Mouse (Mus musculus): ENCODE results near the gene Gm49366. TPM values are rescaled to one million over a fixed set of nuclear protein-coding genes. Genes with fewer than 3 reads are reported as not detected.
"Not testable (repeated sequence)": the region's sequence is repeated elsewhere in the genome, so short reads cannot be mapped to it uniquely, and the experiment has no call there.

The Gm49366 gene
- polyA plus RNA-seq, 1 experiment from 2014 or later = not detected

- no peak overlapping the region for H3K27ac ChIP-seq
- H3K36me3 ChIP-seq = no peaks in the 10 kb centered on the region
- H3K9me3 ChIP-seq = no peaks in the 10 kb centered on the region
- no peak overlapping the region for H3K4me2 ChIP-seq (replicated peaks)
- H3K27me3 ChIP-seq (replicated peaks) = no peaks in the 10 kb centered on the region
- no peak for ATAC-seq
- no peak overlapping the region for H3K4me3 ChIP-seq (replicated peaks)
- WGBS = 22% methylated on average over 4 of the region's 4 CpGs
- no peak overlapping the region for H3K9ac ChIP-seq
- H3K4me1 ChIP-seq (replicated peaks) = peaks cover 4% of the 10 kb centered on the region; the same call in 1 of the 2 replicates
Observed at GRCm38 (mm10) chr12:84034108-84034507, 4.6 kb upstream of the Gm49366 start.

- WGBS = 5% methylated on average over 32 of the region's 32 CpGs
- not testable (repeated sequence) for H3K36me3 ChIP-seq; H3K4me1 ChIP-seq (replicated peaks); H3K27me3 ChIP-seq (replicated peaks); H3K9me3 ChIP-seq
- Histone ChIP-seq H3K4me3 (replicated peaks) (peak within 1 kb of the TSS; percentile 48), H3K4me2 (replicated peaks) (peak within 1 kb of the TSS; percentile 70), H3K27ac (peak within 1 kb of the TSS; percentile 7), H3K9ac (peak within 1 kb of the TSS; percentile 48)
- peak; percentile 77 for ATAC-seq
Observed at GRCm38 (mm10) chr12:84038241-84038640, 494 bp upstream of the Gm49366 start, which contains the start of gene Acot4. TSS of gene Acot4 (plus strand) at chr12:84038379.

GRCm38 (mm10) chr12:84042248-84042647 is 3.5 kb downstream of the Gm49366 start:
- no peak overlapping the region for H3K4me2 ChIP-seq (replicated peaks)
- peak; percentile 42; the same call in 1 of the 2 replicates for ATAC-seq
- H3K27ac ChIP-seq = no peak overlapping the region
- H3K9me3 ChIP-seq = no peaks in the 10 kb centered on the region
- H3K27me3 ChIP-seq (replicated peaks) = no peaks in the 10 kb centered on the region
- H3K9ac ChIP-seq = no peak overlapping the region
- no peaks in the 10 kb centered on the region for H3K36me3 ChIP-seq
- WGBS = 49% methylated on average over 5 of the region's 5 CpGs
- no peak overlapping the region for H3K4me3 ChIP-seq (replicated peaks)
- peaks cover 4% of the 10 kb centered on the region; the same call in 1 of the 2 replicates for H3K4me1 ChIP-seq (replicated peaks)

- no peak overlapping the region for H3K9ac ChIP-seq
- no peaks in the 10 kb centered on the region for H3K4me1 ChIP-seq (replicated peaks)
- no peaks in the 10 kb centered on the region for H3K36me3 ChIP-seq
- H3K27ac ChIP-seq = no peak overlapping the region
- H3K4me2 ChIP-seq (replicated peaks) = no peak overlapping the region
- H3K27me3 ChIP-seq (replicated peaks) = no peaks in the 10 kb centered on the region
- WGBS = 60% methylated on average over 2 of the region's 2 CpGs
- no peak overlapping the region for H3K4me3 ChIP-seq (replicated peaks)
- ATAC-seq = no peak
- H3K9me3 ChIP-seq = no peaks in the 10 kb centered on the region
Observed at GRCm38 (mm10) chr12:84044045-84044444, 5.3 kb downstream of the Gm49366 start.

- no peak for ATAC-seq
- Histone ChIP-seq H3K4me2 (replicated peaks) (no peak overlapping the region), H3K4me1 (replicated peaks) (no peaks in the 10 kb centered on the region), H3K4me3 (replicated peaks) (no peak overlapping the region), H3K27ac (no peak overlapping the region), H3K27me3 (replicated peaks) (no peaks in the 10 kb centered on the region), H3K9ac (no peak overlapping the region), H3K9me3 (no peaks in the 10 kb centered on the region), H3K36me3 (no peaks in the 10 kb centered on the region)
- WGBS = 87% methylated on average over 1 of the region's 1 CpGs
Observed at GRCm38 (mm10) chr12:84046906-84047305, 8.2 kb downstream of the Gm49366 start.

GRCm38 (mm10) chr12:84050744-84051143 is 12.0 kb downstream of the Gm49366 start:
- not testable (repeated sequence) for H3K36me3 ChIP-seq; H3K4me3 ChIP-seq (replicated peaks); H3K9ac ChIP-seq; H3K4me2 ChIP-seq (replicated peaks); H3K4me1 ChIP-seq (replicated peaks); H3K27me3 ChIP-seq (replicated peaks); ATAC-seq; H3K27ac ChIP-seq; H3K9me3 ChIP-seq
- 81% methylated on average over 5 of the region's 5 CpGs for WGBS

- no peak for ATAC-seq
- 62% methylated on average over 5 of the region's 5 CpGs for WGBS
- no peaks in the 10 kb centered on the region for H3K36me3 ChIP-seq
- H3K27ac ChIP-seq = no peak within 1 kb of the TSS
- H3K4me2 ChIP-seq (replicated peaks) = peak within 1 kb of the TSS; percentile 91
- H3K9ac ChIP-seq = no peak within 1 kb of the TSS
- peak within 1 kb of the TSS; percentile 44; the same call in 1 of the 2 replicates for H3K4me3 ChIP-seq (replicated peaks)
- H3K27me3 ChIP-seq (replicated peaks) = 0 out of 2 replicates have a peak, but pooled peaks cover 4% of the 10 kb centered on the region
- peaks cover 4% of the 10 kb centered on the region; the same call in 1 of the 2 replicates for H3K4me1 ChIP-seq (replicated peaks)
- no peaks in the 10 kb centered on the region for H3K9me3 ChIP-seq
Observed at GRCm38 (mm10) chr12:84051937-84052474, 13.3 kb downstream of the Gm49366 start, which contains the start of gene Acot3. TSS of gene Acot3 (plus strand) at chr12:84052144.

- Histone ChIP-seq H3K36me3 (no peaks in the 10 kb centered on the region), H3K4me1 (replicated peaks) (peaks cover 4% of the 10 kb centered on the region; the same call in 1 of the 2 replicates), H3K9ac (no peak overlapping the region), H3K27me3 (replicated peaks) (0 out of 2 replicates have a peak, but pooled peaks cover 4% of the 10 kb centered on the region), H3K4me2 (replicated peaks) (no peak overlapping the region), H3K9me3 (no peaks in the 10 kb centered on the region), H3K27ac (no peak overlapping the region), H3K4me3 (replicated peaks) (no peak overlapping the region)
- no peak for ATAC-seq
- WGBS = 90% methylated on average over 7 of the region's 7 CpGs
Observed at GRCm38 (mm10) chr12:84052609-84053008, 13.9 kb downstream of the Gm49366 start.

- Histone ChIP-seq H3K36me3 (no peaks in the 10 kb centered on the region), H3K27me3 (replicated peaks) (0 out of 2 replicates have a peak, but pooled peaks cover 4% of the 10 kb centered on the region), H3K4me2 (replicated peaks) (peak overlapping the region; percentile 91), H3K27ac (no peak overlapping the region), H3K9ac (peak overlapping the region; percentile 55), H3K9me3 (no peaks in the 10 kb centered on the region), H3K4me3 (replicated peaks) (peak overlapping the region; percentile 44), H3K4me1 (replicated peaks) (peaks cover 4% of the 10 kb centered on the region; the same call in 1 of the 2 replicates)
- peak; percentile 63; the same call in 1 of the 2 replicates for ATAC-seq
- WGBS = 11% methylated on average over 16 of the region's 16 CpGs
Observed at GRCm38 (mm10) chr12:84053173-84053572, 14.4 kb downstream of the Gm49366 start.

- H3K4me2 ChIP-seq (replicated peaks) = peak overlapping the region; percentile 91
- ATAC-seq = peak; percentile 64; the same call in 1 of the 2 replicates
- 0 out of 2 replicates have a peak, but pooled peaks cover 4% of the 10 kb centered on the region for H3K27me3 ChIP-seq (replicated peaks)
- peak overlapping the region; percentile 44 for H3K4me3 ChIP-seq (replicated peaks)
- no peaks in the 10 kb centered on the region for H3K36me3 ChIP-seq
- peaks cover 4% of the 10 kb centered on the region; the same call in 1 of the 2 replicates for H3K4me1 ChIP-seq (replicated peaks)
- H3K9ac ChIP-seq = peak overlapping the region; percentile 55
- H3K27ac ChIP-seq = no peak overlapping the region
- WGBS = 3% methylated on average over 41 of the region's 46 CpGs
- no peaks in the 10 kb centered on the region for H3K9me3 ChIP-seq
Observed at GRCm38 (mm10) chr12:84053679-84054391, 15.1 kb downstream of the Gm49366 start.

GRCm38 (mm10) chr12:84060946-84061345 is 22.2 kb downstream of the Gm49366 start:
- no peaks in the 10 kb centered on the region for H3K36me3 ChIP-seq
- no peak overlapping the region for H3K9ac ChIP-seq
- 0 out of 2 replicates have a peak, but pooled peaks cover 3% of the 10 kb centered on the region for H3K27me3 ChIP-seq (replicated peaks)
- 35% methylated on average over 2 of the region's 2 CpGs for WGBS
- H3K9me3 ChIP-seq = no peaks in the 10 kb centered on the region
- H3K27ac ChIP-seq = no peak overlapping the region
- no peak for ATAC-seq
- H3K4me3 ChIP-seq (replicated peaks) = no peak overlapping the region
- no peaks in the 10 kb centered on the region for H3K4me1 ChIP-seq (replicated peaks)
- no peak overlapping the region for H3K4me2 ChIP-seq (replicated peaks)

- Histone ChIP-seq H3K4me1 (replicated peaks) (no peaks in the 10 kb centered on the region), H3K4me2 (replicated peaks) (no peak overlapping the region), H3K36me3 (no peaks in the 10 kb centered on the region), H3K4me3 (replicated peaks) (no peak overlapping the region), H3K27me3 (replicated peaks) (0 out of 2 replicates have a peak, but pooled peaks cover 3% of the 10 kb centered on the region), H3K9me3 (no peaks in the 10 kb centered on the region), H3K27ac (no peak overlapping the region), H3K9ac (no peak overlapping the region)
- WGBS = 92% methylated on average over 20 of the region's 20 CpGs
- no peak for ATAC-seq
Observed at GRCm38 (mm10) chr12:84062336-84062735, 23.6 kb downstream of the Gm49366 start.

Measured in intestine, embryonic 15.5 days (tissue).